Mouse (Mus musculus) lung, adult 2 months (tissue): ENCODE measurements around the gene Sun1.

Experiments used
- CTCF ChIP-seq: fragments of 200-500 bp; IDR thresholded peaks from 2 replicates; pipeline ENCODE4 v1.5.1; 2011; ENCODE audit warnings: mild to moderate bottlenecking, low read length, control low read depth; ENCODE audit not compliant: insufficient read depth
- POLR2A ChIP-seq: fragments of 200-500 bp; IDR thresholded peaks from 2 replicates; pipeline ENCODE4 v1.6.1; 2011; ENCODE audit warnings: low read depth, mild to moderate bottlenecking, control low read depth, low read length, borderline replicate concordance; ENCODE audit errors: extremely low read depth

DNA sequence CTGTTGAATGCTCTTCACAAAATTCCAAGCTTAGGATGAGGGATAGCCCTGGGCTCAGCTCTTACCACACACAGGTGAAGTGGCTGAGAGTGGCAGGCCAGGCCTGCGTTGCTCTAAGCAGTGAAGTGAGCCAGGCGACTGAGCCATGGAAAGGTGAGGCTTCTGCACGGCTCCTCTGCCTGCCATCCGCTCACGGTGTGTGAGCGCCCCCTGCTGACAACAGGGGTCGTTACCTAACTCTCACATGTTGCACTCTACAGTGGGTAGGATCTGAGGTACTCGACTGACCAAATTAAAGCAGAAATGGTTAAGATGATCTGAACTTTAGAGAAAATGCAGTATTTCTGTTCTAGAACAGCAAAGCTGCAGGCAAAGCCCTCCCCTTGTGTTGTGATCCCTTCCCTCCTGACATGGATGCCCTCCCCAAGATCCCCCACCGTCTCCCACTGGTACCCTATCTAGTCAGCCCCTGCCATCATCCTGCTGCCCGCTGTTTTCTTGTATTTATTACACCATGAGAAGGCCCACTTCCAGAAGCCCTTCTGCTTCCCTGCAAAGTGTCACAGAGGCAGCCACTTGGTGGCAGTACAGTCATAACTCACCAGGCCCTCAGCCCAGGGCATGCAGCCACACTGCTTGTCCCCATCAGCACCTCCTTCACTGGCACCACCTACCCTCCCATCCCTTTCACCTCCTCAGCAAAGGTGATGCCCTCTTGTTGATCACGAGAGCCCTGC is 21.4 kb upstream of the Sun1 start:
- no peak for TF ChIP-seq POLR2A
- peak; percentile 96 for TF ChIP-seq CTCF
